Mouse (Mus musculus) Patski (cell line): ENCODE results near the gene Slu7. TPM values are rescaled to one million over a fixed set of nuclear protein-coding genes. Genes with fewer than 3 reads are reported as not detected.

Experiments used
- ATAC-seq: fragments of 100-300 bp; one replicate; pipeline ENCODE4 v1.8.0; 2021
- CTCF ChIA-PET: fragments of 350-600 bp; sonication (Branson Sonifier 250); formaldehyde crosslinking; loops from one replicate; lab custom pipeline; 2022; ENCODE audit warnings: inconsistent platforms; lab: Charles Lee
- POLR2A ChIA-PET: fragments of 350-600 bp; sonication (Branson Sonifier 250); formaldehyde crosslinking; loops from one replicate; lab custom pipeline; 2022; ENCODE audit warnings: antibody characterized with exemption, inconsistent platforms; lab: Charles Lee
- DNase-seq: peaks from one replicate; pipeline ENCODE4 v3.0.0-alpha.2; 2011; ENCODE audit warnings: low read depth, low spot score
- H3K27me3 ChIP-seq: fragments of 371-371 bp; one replicate; pipeline ENCODE4 v1.5.1; 2021
- CTCF ChIP-seq: fragments of 100-300 bp; IDR thresholded peaks from one replicate; pipeline ENCODE4 v1.5.1; 2021
- in situ Hi-C: fragments of 300-500 bp; cut with MboI; formaldehyde crosslinking; loops from 3 replicates; pipeline ENCODE4 v1.11.1; 2018; ENCODE audit warnings: low pct_unique_long_range_greater_than_20kb, mixed read lengths
- polyA plus RNA-seq: library from polyadenylated mRNA; unstranded; gene quantifications from one replicate; pipeline ENCODE4 v1.2.3, GENCODE M21; 2021

The Slu7 gene
- polyA plus RNA-seq, 1 experiment from 2014 or later, result 55.8 TPM

DNA sequence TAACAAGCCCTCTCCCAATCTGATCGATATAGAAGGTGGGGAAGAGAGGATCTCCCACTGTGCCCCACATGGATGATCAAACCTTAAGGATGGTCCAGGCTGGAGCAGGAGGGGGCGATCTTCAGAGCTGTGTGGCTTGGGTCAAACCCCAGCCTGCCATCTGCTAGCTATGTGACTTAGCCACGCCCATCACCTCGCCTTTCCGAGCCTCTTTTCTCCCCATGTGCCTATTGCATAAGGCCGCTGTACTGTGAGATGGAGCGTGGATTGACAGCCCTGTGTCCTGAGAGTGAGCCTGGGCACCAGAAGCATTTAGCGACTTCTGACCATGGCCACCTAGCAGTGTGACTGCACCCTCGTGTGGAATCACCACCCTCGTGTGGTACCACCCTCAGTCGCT is 51.1 kb downstream of the Slu7 start:
- POLR2A ChIA-PET, result no interaction called here
- no peak for TF ChIP-seq CTCF
- in situ Hi-C loops, result loop anchor here (25.0 kb wide), 1 partner anchor 853 kb away; no protein-coding TSS in a partner anchor
- ATAC-seq (no peak), DNase-seq (no peak)
- no peaks in the 10 kb centered on the region for H3K27me3 ChIP-seq
- CTCF ChIA-PET, result interaction anchor here (0.9 to 1.4 kb wide), 2 partner anchors 47 to 72 kb away, joined by 3 read pairs; no protein-coding TSS in a partner anchor

DNA sequence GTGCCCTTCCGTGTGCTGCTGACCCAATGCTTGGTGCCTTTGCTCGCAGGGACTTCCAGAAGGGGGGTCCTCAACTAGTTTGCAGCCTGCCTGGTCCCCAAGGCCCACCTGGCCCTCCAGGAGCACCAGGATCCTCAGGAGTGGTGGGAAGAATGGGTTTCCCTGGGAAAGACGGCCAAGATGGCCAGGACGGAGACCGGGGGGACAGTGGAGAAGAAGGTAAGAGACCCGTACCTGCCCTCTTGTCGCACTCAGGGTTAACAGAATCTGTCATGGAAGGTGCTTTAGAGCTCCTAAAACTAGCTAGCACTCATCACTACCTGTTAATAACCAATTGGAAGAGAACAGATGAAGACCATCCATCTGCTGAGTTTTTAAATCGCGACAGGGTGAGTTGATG is 52.3 kb downstream of the Slu7 start:
- DNase-seq (no peak), ATAC-seq (no peak)
- POLR2A ChIA-PET, result no interaction called here
- in situ Hi-C loops, result loop anchor here (25.0 kb wide), 1 partner anchor 851 kb away; no protein-coding TSS in a partner anchor
- no peak for TF ChIP-seq CTCF
- H3K27me3 ChIP-seq, result no peaks in the 10 kb centered on the region
- CTCF ChIA-PET, result no interaction called here

GRCm38 (mm10) chr11:43492663-43493062 is 59.1 kb downstream of the Slu7 start:
- H3K27me3 ChIP-seq, result no peaks in the 10 kb centered on the region
- ChIA-PET CTCF (interaction anchor here (1.0 to 2.4 kb wide), 8 partner anchors 11 to 261 kb away, joined by 3 to 9 read pairs (median 4); no protein-coding TSS in a partner anchor), POLR2A (no interaction called here)
- no peak for DNase-seq
- in situ Hi-C loops, result loop anchor here (5.0 to 25.0 kb wide), 3 partner anchors 92 to 845 kb away; partner anchors contain the start of gene 4933415A04Rik
- TF ChIP-seq CTCF, result peak; percentile 80
- peak; percentile 42 for ATAC-seq

DNA sequence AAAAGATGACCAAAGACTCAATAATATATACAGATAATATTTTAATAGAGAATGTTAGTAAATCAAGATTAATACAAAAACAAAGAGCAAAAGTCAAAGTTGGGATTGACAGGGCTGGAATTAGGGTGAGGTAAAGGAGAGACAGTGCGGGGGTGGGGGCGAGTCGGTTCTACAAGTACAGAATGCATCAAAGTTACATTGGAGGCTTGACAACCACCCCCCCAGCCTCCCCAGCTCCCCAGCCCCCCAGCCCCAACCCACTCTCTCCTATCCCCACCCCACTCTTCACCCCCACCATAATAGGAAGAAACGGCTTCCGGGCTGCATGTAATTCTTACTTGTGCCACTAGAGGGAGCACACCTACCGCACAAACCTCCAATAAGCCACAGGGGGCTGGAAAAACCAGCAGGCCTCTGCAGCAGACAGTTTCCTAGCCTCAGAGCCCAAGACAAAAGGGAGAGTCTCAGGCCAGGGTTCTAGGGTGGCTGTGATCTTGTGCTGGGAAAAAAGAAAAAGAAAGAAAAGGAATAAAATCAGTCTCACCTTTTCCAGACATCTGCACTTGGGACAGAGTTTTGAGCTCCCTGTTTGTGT is 60.4 kb downstream of the Slu7 start:
- ChIA-PET POLR2A (no interaction called here), CTCF (interaction anchor here (0.7 to 2.4 kb wide), 13 partner anchors 9 to 276 kb away, joined by 3 to 9 read pairs (median 3); no protein-coding TSS in a partner anchor)
- H3K27me3 ChIP-seq, result no peaks in the 10 kb centered on the region
- in situ Hi-C loops, result loop anchor here (5.0 to 25.0 kb wide), 3 partner anchors 91 to 843 kb away; partner anchors contain the start of gene 4933415A04Rik
- TF ChIP-seq CTCF, result peak; percentile 84
- ATAC-seq (peak; percentile 33), DNase-seq (no peak)

- no peaks in the 10 kb centered on the region for H3K27me3 ChIP-seq
- ChIA-PET CTCF (interaction anchor here (0.7 to 1.2 kb wide), 3 partner anchors 74 to 188 kb away, joined by 3 read pairs; no protein-coding TSS in a partner anchor), POLR2A (no interaction called here)
- in situ Hi-C loops, result loop anchor here (10.0 to 25.0 kb wide), 2 partner anchors 90 to 842 kb away; partner anchors contain the start of gene 4933415A04Rik
- ATAC-seq (no peak), DNase-seq (no peak)
- TF ChIP-seq CTCF, result no peak
These were observed 61.5 kb downstream of the Slu7 start for GRCm38 (mm10) chr11:43495037-43495436.

- in situ Hi-C loops, result loop anchor here (10.0 to 25.0 kb wide), 2 partner anchors 89 to 842 kb away; partner anchors contain the start of gene 4933415A04Rik
- ATAC-seq (peak; percentile 49), DNase-seq (peak; percentile 49)
- CTCF ChIA-PET, result interaction anchor here (0.7 to 1.3 kb wide), 7 partner anchors 10 to 187 kb away, joined by 3 to 4 read pairs (median 3); no protein-coding TSS in a partner anchor
- POLR2A ChIA-PET, result no interaction called here
- no peaks in the 10 kb centered on the region for H3K27me3 ChIP-seq
- no peak for TF ChIP-seq CTCF
These were observed 62.0 kb downstream of the Slu7 start for GRCm38 (mm10) chr11:43495532-43495931.

Other genes with a start within 250 kb of the Slu7 start
- 32.4 TPM for gene Pttg1, start 7.5 kb upstream of the Slu7 start, polyA plus RNA-seq
- not detected for gene C1qtnf2, start 40.5 kb downstream of the Slu7 start, polyA plus RNA-seq
- 17.8 TPM for gene Ccnjl, start 95.0 kb downstream of the Slu7 start, polyA plus RNA-seq
- 1.8 TPM for gene 4933415A04Rik, start 153.3 kb downstream of the Slu7 start, polyA plus RNA-seq
- gene Fabp6, start 167.8 kb downstream of the Slu7 start, polyA plus RNA-seq, result 0.27 TPM
- gene Pwwp2a, start 248.3 kb downstream of the Slu7 start, polyA plus RNA-seq, result 28.9 TPM